Mouse (Mus musculus) intestine, embryonic 16.5 days (tissue): Measurements from ENCODE around the gene Ifrd1. TPM values are rescaled to one million over a fixed set of nuclear protein-coding genes. Genes with fewer than 3 reads are reported as not detected.
A peak's percentile ranks its signal among the peaks of the same experiment; 100 is the strongest.
"Not testable (repeated sequence)": the region's sequence is repeated elsewhere in the genome, so short reads cannot be mapped to it uniquely, and the experiment has no call there.

Experiments used
- ATAC-seq: fragments of 200-750 bp; cut with Nextera tagmentation; 2 replicates; pipeline ENCODE4 v1.8.0; 2017; ENCODE audit warnings: moderate TSS enrichment, moderate library complexity
- H3K27ac ChIP-seq: fragments of 300-500 bp; sonication (generic); 2 replicates; pipeline ENCODE4 v1.5.1; 2014; ENCODE audit warnings: mild to moderate bottlenecking, low read length
- H3K27me3 ChIP-seq: fragments of 300-500 bp; sonication (generic); replicated peaks from 2 replicates; pipeline ENCODE4 v1.6.1; 2014; ENCODE audit warnings: low read length, control low read depth, mixed read lengths; ENCODE audit not compliant: control insufficient read depth, insufficient read depth
- H3K36me3 ChIP-seq: fragments of 300-500 bp; sonication (generic); 2 replicates; pipeline ENCODE4 v1.6.1; 2014; ENCODE audit warnings: low read length, control low read depth; ENCODE audit not compliant: control insufficient read depth, insufficient read depth
- H3K4me1 ChIP-seq: fragments of 300-500 bp; sonication (generic); 2 replicates; pipeline ENCODE4 v1.6.1; 2014; ENCODE audit warnings: low read length, control low read depth, mixed read lengths; ENCODE audit not compliant: control insufficient read depth, insufficient read depth
- H3K4me2 ChIP-seq: fragments of 300-500 bp; sonication (generic); 2 replicates; pipeline ENCODE4 v1.6.1; 2014; ENCODE audit warnings: low read depth, low read length, control low read depth
- H3K4me3 ChIP-seq: fragments of 300-500 bp; sonication (generic); 2 replicates; pipeline ENCODE4 v1.5.1; 2014; ENCODE audit warnings: mild to moderate bottlenecking, low read length
- H3K9ac ChIP-seq: fragments of 300-500 bp; sonication (generic); 2 replicates; pipeline ENCODE4 v1.6.1; 2014; ENCODE audit warnings: low read depth, low read length
- H3K9me3 ChIP-seq: fragments of 300-500 bp; sonication (generic); 2 replicates; pipeline ENCODE4 v1.6.1; 2016; ENCODE audit warnings: low read length, control low read depth; ENCODE audit not compliant: control insufficient read depth
- WGBS: fragments of 180-500 bp; shearing (Covaris S2); extraction: QIAGEN DNeasy Blood & Tissue Kit; methylation state at CpG from one replicate; pipeline ENCODE4 v1.1.7; 2014; 5-methylcytosine and 5-hydroxymethylcytosine counted together
- polyA plus RNA-seq: library from polyadenylated mRNA; unstranded; fragments of >200 nt; fragmentation: Nextera tagmentation; extraction: Ambion mirVana; gene quantifications from 2 replicates; pipeline ENCODE4 v1.2.1, GENCODE M21; 2015

The Ifrd1 gene
- polyA plus RNA-seq, 1 experiment from 2014 or later = 86.9 TPM

DNA sequence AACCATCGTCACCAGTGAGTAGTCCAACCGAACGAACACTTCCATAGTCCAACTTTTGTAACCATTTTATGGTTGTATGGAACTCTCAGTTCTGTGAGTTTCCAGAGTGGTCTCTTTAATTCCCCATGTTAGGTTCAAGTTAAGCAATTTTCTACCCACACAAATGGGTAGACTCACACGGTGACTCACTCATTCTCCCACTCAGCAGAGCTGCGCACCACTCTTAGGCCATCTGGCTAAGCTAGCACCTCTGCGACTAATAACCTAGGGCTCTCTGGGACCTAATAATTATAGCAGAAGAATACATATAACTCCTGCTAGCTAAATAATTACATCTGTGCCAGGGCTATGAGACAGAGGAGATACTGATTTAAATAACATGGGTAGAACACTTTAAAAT lies 14.7 kb upstream of the Ifrd1 start:
- Histone ChIP-seq H3K27me3 (no peaks in the 10 kb centered on the region), H3K4me2 (no peak overlapping the region), H3K9ac (no peak overlapping the region), H3K36me3 (no peaks in the 10 kb centered on the region), H3K27ac (no peak overlapping the region), H3K9me3 (no peaks in the 10 kb centered on the region), H3K4me1 (no peaks in the 10 kb centered on the region), H3K4me3 (no peak overlapping the region)
- ATAC-seq = no peak
- 92% methylated on average over 6 of the region's 6 CpGs for WGBS

DNA sequence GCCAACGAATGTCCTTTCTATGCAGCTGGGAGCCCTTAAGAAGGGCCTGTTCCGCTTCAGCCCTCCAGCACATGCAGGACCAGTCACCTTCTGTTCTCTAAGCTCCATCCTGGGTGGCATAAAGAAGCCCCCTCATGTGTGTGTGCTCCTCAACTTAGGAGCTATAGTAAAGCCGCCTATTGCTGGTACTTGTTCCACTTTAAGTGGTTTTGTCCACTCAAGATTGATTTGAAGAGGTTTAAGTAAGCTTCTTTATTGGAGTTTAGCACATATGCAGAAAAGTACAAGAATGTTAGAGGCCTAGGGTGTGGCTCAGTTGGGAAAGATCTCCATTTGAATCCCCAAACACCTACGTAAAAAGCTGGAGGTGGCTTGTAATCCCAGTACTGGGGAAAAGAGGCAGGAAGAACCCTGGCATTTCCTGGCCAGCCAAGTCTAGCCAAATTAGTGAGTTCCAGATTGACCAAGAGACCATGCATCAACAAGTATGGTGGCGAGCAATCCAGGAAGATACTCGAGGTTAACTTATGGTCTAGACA lies 10.2 kb upstream of the Ifrd1 start:
- no peaks in the 10 kb centered on the region for H3K27me3 ChIP-seq
- WGBS = 89% methylated on average over 6 of the region's 6 CpGs
- H3K4me2 ChIP-seq = no peak overlapping the region
- no peaks in the 10 kb centered on the region for H3K36me3 ChIP-seq
- ATAC-seq = no peak
- H3K9ac ChIP-seq = no peak overlapping the region
- H3K9me3 ChIP-seq = no peaks in the 10 kb centered on the region
- no peak overlapping the region for H3K4me3 ChIP-seq
- H3K4me1 ChIP-seq = no peaks in the 10 kb centered on the region
- H3K27ac ChIP-seq = no peak overlapping the region

DNA sequence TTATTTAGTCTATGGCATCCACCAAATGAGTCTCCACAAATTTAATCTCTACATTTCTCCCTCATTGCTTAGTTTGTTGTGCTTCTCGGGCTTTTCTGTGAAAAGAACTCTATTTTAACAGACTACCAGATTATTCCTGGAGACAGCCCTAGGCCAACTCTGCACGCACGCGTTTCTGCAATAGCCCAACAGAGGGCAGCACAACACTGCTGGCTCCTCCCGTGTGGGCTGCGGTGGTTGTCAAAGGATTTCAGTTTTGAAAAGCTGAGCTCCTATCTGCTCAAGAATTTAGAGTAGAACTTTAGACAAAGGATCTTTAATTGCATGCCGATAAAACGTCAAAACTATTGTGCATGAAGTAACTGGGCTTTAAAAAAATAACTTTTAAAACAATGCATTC lies 8.9 kb upstream of the Ifrd1 start:
- Histone ChIP-seq H3K27me3 (no peaks in the 10 kb centered on the region), H3K27ac (no peak overlapping the region), H3K36me3 (no peaks in the 10 kb centered on the region), H3K9me3 (no peaks in the 10 kb centered on the region), H3K4me1 (no peaks in the 10 kb centered on the region), H3K4me2 (no peak overlapping the region), H3K9ac (no peak overlapping the region), H3K4me3 (no peak overlapping the region)
- WGBS = 2% methylated on average over 8 of the region's 8 CpGs
- ATAC-seq = peak; percentile 77; the same call in 1 of the 2 replicates

DNA sequence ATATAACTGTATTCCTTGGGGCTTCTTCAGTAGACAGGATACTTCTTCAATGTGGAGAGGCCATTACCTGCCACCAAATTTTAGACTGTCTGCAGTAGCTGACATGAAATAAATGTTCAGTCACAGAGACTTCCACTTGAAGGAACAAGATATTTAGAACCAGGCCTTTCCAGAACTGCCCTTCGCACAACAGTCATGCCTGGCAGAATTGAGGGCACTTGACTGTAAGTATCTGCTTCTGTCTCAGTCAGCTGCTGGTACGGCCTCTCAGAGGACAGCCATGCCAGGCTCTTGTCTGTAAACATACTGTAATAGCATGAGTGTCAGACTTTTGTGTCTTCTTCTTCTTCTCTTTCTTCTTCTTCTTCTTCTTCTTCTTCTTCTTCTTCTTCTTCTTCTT lies 8.2 kb upstream of the Ifrd1 start:
- Histone ChIP-seq H3K4me2 (no peak overlapping the region), H3K27me3 (no peaks in the 10 kb centered on the region), H3K36me3 (no peaks in the 10 kb centered on the region), H3K9me3 (no peaks in the 10 kb centered on the region), H3K27ac (no peak overlapping the region), H3K9ac (no peak overlapping the region), H3K4me1 (no peaks in the 10 kb centered on the region), H3K4me3 (no peak overlapping the region)
- WGBS = 83% methylated on average over 2 of the region's 2 CpGs
- no peak for ATAC-seq

DNA sequence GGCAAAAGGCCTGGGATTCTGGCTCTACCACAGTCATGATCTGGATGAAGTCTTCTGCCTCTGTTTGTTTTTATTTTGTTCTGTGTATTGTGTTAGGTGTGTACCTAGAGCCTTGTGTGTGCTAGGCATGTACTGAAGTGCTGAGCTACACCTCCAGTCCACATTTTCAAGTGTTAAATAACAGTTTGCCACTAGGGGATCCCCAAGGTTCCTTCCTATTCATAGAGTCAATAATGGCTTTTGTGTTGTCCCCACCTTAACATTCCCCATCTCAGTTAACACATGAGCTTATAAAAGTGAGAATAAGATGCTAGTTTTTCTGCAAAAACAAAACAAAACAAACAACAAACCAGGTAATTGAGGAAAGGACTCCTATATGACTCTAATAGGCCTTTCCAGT lies 7.7 kb upstream of the Ifrd1 start:
- no peak overlapping the region for H3K27ac ChIP-seq
- no peaks in the 10 kb centered on the region for H3K36me3 ChIP-seq
- no peak for ATAC-seq
- no peaks in the 10 kb centered on the region for H3K4me1 ChIP-seq
- no peak overlapping the region for H3K4me2 ChIP-seq
- H3K9ac ChIP-seq = no peak overlapping the region
- no peak overlapping the region for H3K4me3 ChIP-seq
- no peaks in the 10 kb centered on the region for H3K9me3 ChIP-seq
- H3K27me3 ChIP-seq = no peaks in the 10 kb centered on the region

DNA sequence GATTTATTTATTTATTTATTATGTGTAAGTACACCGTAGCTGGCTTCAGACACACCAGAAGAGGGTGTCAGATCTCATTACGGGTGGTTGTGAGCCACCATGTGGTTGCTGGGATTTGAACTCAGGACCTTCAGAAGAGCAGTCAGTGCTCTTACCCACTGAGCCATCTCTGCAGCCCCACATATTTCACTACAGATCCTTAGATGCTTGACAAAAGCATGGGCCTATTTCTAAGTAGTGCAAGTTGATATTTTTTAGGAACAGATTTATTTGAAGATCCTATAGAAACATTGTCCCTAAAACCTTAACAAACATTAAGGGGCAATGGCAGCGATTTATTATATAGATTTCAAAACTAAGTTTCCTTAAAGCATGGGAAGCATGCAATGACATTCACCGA lies 7.0 kb upstream of the Ifrd1 start:
- H3K9ac ChIP-seq, ATAC-seq, H3K27me3 ChIP-seq, H3K4me1 ChIP-seq, H3K4me3 ChIP-seq, H3K9me3 ChIP-seq, H3K36me3 ChIP-seq, H3K27ac ChIP-seq, H3K4me2 ChIP-seq: not testable (repeated sequence)
- 82% methylated on average over 4 of the region's 4 CpGs for WGBS

DNA sequence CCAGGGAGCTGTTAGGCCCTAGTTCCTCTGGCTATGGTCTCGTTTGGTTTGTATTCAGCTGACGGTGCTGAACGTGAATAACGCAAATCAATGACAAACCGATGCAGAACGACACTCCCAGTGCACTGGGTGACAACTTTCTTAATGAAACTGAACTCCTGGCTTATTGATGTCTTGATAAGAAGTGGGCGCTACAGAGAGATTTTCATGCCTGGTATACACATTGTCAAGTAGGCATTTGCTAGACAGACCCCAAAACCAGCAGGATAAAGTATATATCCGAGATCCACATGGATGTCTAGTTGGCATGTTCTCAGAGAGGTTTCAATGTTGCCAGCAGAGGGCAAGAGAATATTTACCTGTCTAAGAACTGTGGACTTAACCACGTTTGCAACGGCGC lies 6.4 kb upstream of the Ifrd1 start:
- ATAC-seq = no peak
- WGBS = 84% methylated on average over 11 of the region's 11 CpGs

DNA sequence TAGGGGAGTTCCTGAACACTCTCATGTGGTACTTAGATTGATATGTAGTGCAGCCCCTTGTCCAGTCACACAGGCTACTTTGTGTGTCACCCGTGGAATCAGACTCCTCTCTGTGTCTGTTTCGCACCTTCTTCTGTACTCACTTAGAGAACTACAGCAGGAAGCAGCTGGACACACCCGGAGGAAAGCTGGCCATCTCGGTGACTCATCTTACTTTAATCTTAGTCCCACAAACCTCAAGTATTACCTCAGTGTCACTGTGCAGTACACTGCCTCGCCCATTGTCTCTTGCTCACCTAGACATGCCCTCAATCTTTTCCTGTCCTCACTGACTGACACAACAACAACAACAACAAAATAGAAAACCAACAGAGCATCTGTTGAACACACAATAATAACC lies 4.9 kb upstream of the Ifrd1 start:
- no peak overlapping the region for H3K27ac ChIP-seq
- H3K36me3 ChIP-seq = no peaks in the 10 kb centered on the region
- 67% methylated on average over 5 of the region's 5 CpGs for WGBS
- no peaks in the 10 kb centered on the region for H3K4me1 ChIP-seq
- H3K4me3 ChIP-seq = no peak overlapping the region
- no peaks in the 10 kb centered on the region for H3K9me3 ChIP-seq
- no peaks in the 10 kb centered on the region for H3K27me3 ChIP-seq
- H3K9ac ChIP-seq = no peak overlapping the region
- ATAC-seq = no peak
- H3K4me2 ChIP-seq = no peak overlapping the region

More for the DNA sequence above, 6.4 kb upstream of the Ifrd1 start:
- no peak overlapping the region for H3K9ac ChIP-seq
- H3K36me3 ChIP-seq = no peaks in the 10 kb centered on the region
- H3K9me3 ChIP-seq = no peaks in the 10 kb centered on the region
- H3K4me2 ChIP-seq = no peak overlapping the region
- no peaks in the 10 kb centered on the region for H3K27me3 ChIP-seq
- no peak overlapping the region for H3K4me3 ChIP-seq
- H3K27ac ChIP-seq = no peak overlapping the region
- no peaks in the 10 kb centered on the region for H3K4me1 ChIP-seq

DNA sequence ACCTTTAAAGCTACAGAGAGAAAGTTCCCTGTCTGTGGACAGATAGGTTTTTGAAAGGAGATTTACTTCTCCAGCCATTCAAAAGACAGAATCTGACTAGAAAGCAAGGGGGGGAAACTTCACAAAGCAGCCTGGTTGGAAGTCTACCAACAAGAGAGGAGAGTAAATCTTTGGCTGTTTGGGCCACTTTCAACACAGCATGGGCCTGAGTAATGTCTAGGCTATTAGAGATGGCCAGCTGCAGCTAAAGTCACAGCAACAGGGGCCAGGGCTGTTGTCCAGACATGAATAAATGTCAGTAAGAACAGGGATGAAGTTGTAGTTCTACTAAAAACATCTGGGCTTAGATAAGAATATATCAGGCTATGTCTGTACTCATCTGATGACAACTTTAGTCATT lies 2.0 kb upstream of the Ifrd1 start:
- H3K36me3 ChIP-seq = no peaks in the 10 kb centered on the region

DNA sequence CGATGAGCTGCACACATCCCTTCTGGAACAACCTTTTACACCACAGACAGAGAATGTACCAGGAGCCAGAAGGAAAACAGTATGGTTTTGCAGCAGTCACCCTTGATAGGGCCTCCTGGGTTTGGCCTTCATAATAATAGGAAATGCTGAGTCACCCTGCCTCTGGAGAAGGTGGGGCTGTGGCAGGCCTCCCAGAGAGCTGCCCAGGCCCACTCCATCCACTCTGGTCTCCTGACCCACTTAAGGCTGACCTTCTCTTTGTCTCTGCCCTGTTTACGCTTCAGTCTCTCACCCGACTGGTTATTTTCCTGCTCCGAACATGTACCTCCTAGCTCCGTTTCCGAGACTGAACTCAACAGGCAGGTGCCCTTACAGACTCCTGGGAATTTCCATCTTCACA lies 328 bp downstream of the Ifrd1 start:
- Histone ChIP-seq H3K27me3 (no peaks in the 10 kb centered on the region), H3K27ac (no peak overlapping the region), H3K9ac (no peak overlapping the region), H3K9me3 (no peaks in the 10 kb centered on the region), H3K4me2 (0 out of 2 replicates have a peak overlapping the region, but pooled peaks have one; percentile 23), H3K4me1 (peaks cover 10% of the 10 kb centered on the region; the same call in 1 of the 2 replicates), H3K4me3 (no peak overlapping the region), H3K36me3 (no peaks in the 10 kb centered on the region)
- peak; percentile 84 for ATAC-seq
- WGBS = 55% methylated on average over 6 of the region's 6 CpGs

More for the DNA sequence above, 2.0 kb upstream of the Ifrd1 start:
- Histone ChIP-seq H3K27me3 (no peaks in the 10 kb centered on the region), H3K4me1 (peaks cover 5% of the 10 kb centered on the region; the same call in 1 of the 2 replicates), H3K27ac (no peak overlapping the region), H3K4me3 (no peak overlapping the region), H3K4me2 (no peak overlapping the region), H3K9ac (no peak overlapping the region), H3K9me3 (no peaks in the 10 kb centered on the region)
- ATAC-seq = no peak
